Mouse (Mus musculus): ENCODE results near the gene Ssr1. TPM values are rescaled to one million over a fixed set of nuclear protein-coding genes. Genes with fewer than 3 reads are reported as not detected.

The Ssr1 gene
- polyA plus RNA-seq, 1 experiment, result 89.8 TPM

- peaks cover 25% of the 10 kb centered on the region for H3K4me1 ChIP-seq (ENCODE audit: control insufficient read depth, insufficient read depth, low read length)
- H3K27ac ChIP-seq (ENCODE audit: insufficient read depth, low read depth, low read length), result peak overlapping the region; percentile 91
- peak overlapping the region; percentile 29 for H3K4me3 ChIP-seq (ENCODE audit: insufficient read depth, low read length)
- TF ChIP-seq POLR2A (IDR thresholded peaks at IDR 0.05; ENCODE audit: borderline replicate concordance, low read depth, low read length) (no peak), CTCF (IDR thresholded peaks at IDR 0.05; ENCODE audit: low read depth, low read length) (no peak)
Observed at GRCm38 (mm10) chr13:37958498-37959238, 35.3 kb downstream of the Ssr1 start.

GRCm38 (mm10) chr13:37954318-37954717 lies 39.7 kb downstream of the Ssr1 start:
- H3K4me3 ChIP-seq (ENCODE audit: insufficient read depth, low read length), result no peak overlapping the region
- H3K4me1 ChIP-seq (ENCODE audit: control insufficient read depth, insufficient read depth, low read length), result peaks cover 16% of the 10 kb centered on the region
- peak overlapping the region; percentile 23; the same call in 1 of the 2 replicates for H3K27ac ChIP-seq (ENCODE audit: insufficient read depth, low read depth, low read length)
- TF ChIP-seq CTCF (IDR thresholded peaks at IDR 0.05; ENCODE audit: low read depth, low read length) (no peak), POLR2A (IDR thresholded peaks at IDR 0.05; ENCODE audit: borderline replicate concordance, low read depth, low read length) (no peak)

GRCm38 (mm10) chr13:37952981-37953380 lies 41.0 kb downstream of the Ssr1 start:
- H3K4me3 ChIP-seq (ENCODE audit: insufficient read depth, low read length), result no peak overlapping the region
- H3K4me1 ChIP-seq (ENCODE audit: control insufficient read depth, insufficient read depth, low read length), result peaks cover 9% of the 10 kb centered on the region
- no peak for TF ChIP-seq CTCF (IDR thresholded peaks at IDR 0.05; ENCODE audit: low read depth, low read length)
- no peak for TF ChIP-seq POLR2A (IDR thresholded peaks at IDR 0.05; ENCODE audit: borderline replicate concordance, low read depth, low read length)

GRCm38 (mm10) chr13:37946734-37947133 lies 47.3 kb downstream of the Ssr1 start:
- Histone ChIP-seq H3K27ac (ENCODE audit: insufficient read depth, low read depth, low read length) (no peak overlapping the region), H3K4me1 (ENCODE audit: control insufficient read depth, insufficient read depth, low read length) (0 out of 2 replicates have a peak, but pooled peaks cover 4% of the 10 kb centered on the region), H3K4me3 (ENCODE audit: insufficient read depth, low read length) (no peak overlapping the region)
- TF ChIP-seq CTCF (IDR thresholded peaks at IDR 0.05; ENCODE audit: low read depth, low read length) (peak; percentile 74), POLR2A (IDR thresholded peaks at IDR 0.05; ENCODE audit: borderline replicate concordance, low read depth, low read length) (no peak)

More at GRCm38 (mm10) chr13:37952981-37953380, 41.0 kb downstream of the Ssr1 start:
- H3K27ac ChIP-seq (ENCODE audit: insufficient read depth, low read depth, low read length), result no peak overlapping the region

DNA sequence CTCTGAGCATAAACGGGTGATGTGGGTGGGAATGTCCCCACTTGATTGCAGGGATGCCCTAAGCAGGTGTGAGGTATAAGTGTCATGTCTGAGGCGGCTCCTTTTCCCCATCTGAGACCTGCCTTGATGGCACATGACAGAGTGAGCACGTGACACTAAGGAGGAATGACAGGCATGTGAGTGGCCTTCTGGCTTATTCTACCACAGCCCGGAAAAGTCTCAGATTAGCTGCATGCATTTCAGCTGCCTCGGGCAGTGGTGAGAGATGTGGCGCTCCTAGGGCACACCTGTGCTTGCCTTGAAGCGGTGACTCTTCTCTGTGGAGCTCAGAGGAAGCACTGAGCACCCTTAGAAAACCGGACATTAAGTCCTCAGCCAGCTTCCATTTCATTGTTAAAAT lies 48.6 kb downstream of the Ssr1 start:
- no peak overlapping the region for H3K4me3 ChIP-seq (ENCODE audit: insufficient read depth, low read length)
- TF ChIP-seq POLR2A (IDR thresholded peaks at IDR 0.05; ENCODE audit: borderline replicate concordance, low read depth, low read length) (no peak), CTCF (IDR thresholded peaks at IDR 0.05; ENCODE audit: low read depth, low read length) (no peak)
- 0 out of 2 replicates have a peak, but pooled peaks cover 4% of the 10 kb centered on the region for H3K4me1 ChIP-seq (ENCODE audit: control insufficient read depth, insufficient read depth, low read length)
- no peak overlapping the region for H3K27ac ChIP-seq (ENCODE audit: insufficient read depth, low read depth, low read length)

DNA sequence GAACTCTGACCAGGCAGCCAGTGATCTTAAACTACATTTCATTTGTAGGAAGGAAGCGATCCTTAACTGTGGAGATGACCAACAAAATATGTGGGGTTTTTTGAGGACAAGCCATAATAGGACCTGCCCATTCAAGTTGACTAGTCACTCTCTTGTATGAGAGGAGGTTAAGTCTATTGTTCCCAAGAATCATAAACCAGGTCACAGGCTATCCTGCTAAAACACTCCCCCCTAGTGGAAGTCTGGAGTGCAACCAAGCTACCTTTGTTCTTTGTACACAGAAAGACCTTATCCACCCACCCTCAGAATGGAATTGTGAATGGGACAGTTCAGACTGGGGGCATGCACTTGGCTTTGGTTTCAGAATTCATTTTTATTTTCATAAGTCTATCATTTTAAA lies 49.7 kb downstream of the Ssr1 start:
- no peak overlapping the region for H3K4me3 ChIP-seq (ENCODE audit: insufficient read depth, low read length)
- H3K4me1 ChIP-seq (ENCODE audit: control insufficient read depth, insufficient read depth, low read length), result 0 out of 2 replicates have a peak, but pooled peaks cover 4% of the 10 kb centered on the region
- H3K27ac ChIP-seq (ENCODE audit: insufficient read depth, low read depth, low read length), result no peak overlapping the region
- TF ChIP-seq POLR2A (IDR thresholded peaks at IDR 0.05; ENCODE audit: borderline replicate concordance, low read depth, low read length), result no peak
- TF ChIP-seq CTCF (IDR thresholded peaks at IDR 0.05; ENCODE audit: low read depth, low read length), result no peak

- H3K4me3 ChIP-seq (ENCODE audit: insufficient read depth, low read length), result no peak overlapping the region
- no peak overlapping the region for H3K27ac ChIP-seq (ENCODE audit: insufficient read depth, low read depth, low read length)
- TF ChIP-seq CTCF (IDR thresholded peaks at IDR 0.05; ENCODE audit: low read depth, low read length) (no peak), POLR2A (IDR thresholded peaks at IDR 0.05; ENCODE audit: borderline replicate concordance, low read depth, low read length) (no peak)
- H3K4me1 ChIP-seq (ENCODE audit: control insufficient read depth, insufficient read depth, low read length), result 0 out of 2 replicates have a peak, but pooled peaks cover 4% of the 10 kb centered on the region
Observed at GRCm38 (mm10) chr13:37943466-37943865, 50.6 kb downstream of the Ssr1 start.

DNA sequence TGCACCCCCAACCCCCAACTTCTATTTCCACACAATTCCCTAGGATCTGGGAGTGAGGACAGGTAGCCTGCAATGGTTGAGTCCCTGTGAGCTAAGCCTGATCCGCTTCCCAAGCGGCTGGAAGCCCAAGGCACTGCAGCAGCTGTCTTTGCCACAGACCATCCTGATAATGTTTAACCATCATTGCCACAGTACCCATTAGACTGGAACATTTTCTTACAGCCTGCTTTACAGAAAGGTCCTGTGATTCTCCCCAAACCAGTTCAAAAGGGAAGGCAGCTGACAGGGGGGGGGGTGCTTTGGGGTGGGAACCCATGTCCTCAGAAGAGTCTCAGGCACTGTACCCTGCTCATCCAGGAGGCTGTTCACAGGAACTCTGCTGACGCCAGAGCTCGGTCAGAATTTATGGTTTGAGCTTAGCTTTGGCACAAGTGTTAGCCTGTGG lies 51.1 kb downstream of the Ssr1 start:
- Histone ChIP-seq H3K27ac (ENCODE audit: insufficient read depth, low read depth, low read length) (no peak overlapping the region), H3K4me3 (ENCODE audit: insufficient read depth, low read length) (no peak overlapping the region), H3K4me1 (ENCODE audit: control insufficient read depth, insufficient read depth, low read length) (0 out of 2 replicates have a peak, but pooled peaks cover 4% of the 10 kb centered on the region)
- TF ChIP-seq CTCF (IDR thresholded peaks at IDR 0.05; ENCODE audit: low read depth, low read length) (no peak), POLR2A (IDR thresholded peaks at IDR 0.05; ENCODE audit: borderline replicate concordance, low read depth, low read length) (no peak)

DNA sequence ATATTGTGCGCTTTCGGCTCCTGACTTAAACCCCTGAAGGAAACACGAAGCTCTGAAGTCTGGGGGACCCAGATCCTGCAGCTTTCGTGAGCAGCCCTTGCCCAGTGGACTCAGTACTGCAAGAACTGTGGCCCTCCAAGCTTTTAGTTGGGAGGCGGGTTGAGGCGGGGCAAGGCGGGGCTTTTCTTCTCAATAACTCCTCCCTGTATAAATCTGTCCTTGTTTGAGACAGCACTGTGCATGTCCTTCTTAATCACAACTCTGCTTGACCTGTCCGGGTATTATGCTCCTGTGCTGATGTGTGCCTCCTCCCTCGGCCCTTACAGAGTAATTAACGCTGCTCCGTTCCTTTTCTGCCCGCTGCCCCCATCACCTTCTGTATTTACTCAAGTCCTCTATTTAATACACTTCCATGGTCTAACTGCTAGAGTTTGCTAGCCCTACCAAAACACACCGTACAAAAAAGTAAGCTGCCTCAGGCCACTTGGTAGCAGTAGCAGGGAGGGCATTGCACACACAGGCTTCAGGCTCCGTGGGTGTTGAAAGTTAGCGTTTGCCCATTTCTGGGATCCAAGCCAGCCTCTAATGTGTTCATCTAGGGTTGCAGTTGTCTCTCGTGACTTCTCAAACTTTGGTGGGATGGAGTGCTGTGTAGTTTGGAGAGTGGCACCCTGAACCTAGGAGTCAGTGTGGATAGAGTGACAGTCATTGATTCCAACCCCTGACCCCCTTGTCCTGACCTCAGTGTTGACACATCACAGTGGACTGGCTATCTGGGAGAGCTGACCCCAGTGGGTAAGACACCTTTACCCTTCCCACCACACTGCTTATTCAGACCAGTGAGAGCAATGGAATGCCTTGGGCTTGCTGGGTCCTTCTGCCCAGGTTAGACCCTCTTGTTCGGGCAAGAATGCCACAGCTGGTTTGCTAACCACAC lies 51.8 kb downstream of the Ssr1 start:
- Histone ChIP-seq H3K27ac (ENCODE audit: insufficient read depth, low read depth, low read length) (no peak overlapping the region), H3K4me1 (ENCODE audit: control insufficient read depth, insufficient read depth, low read length) (0 out of 2 replicates have a peak, but pooled peaks cover 4% of the 10 kb centered on the region), H3K4me3 (ENCODE audit: insufficient read depth, low read length) (no peak overlapping the region)
- TF ChIP-seq POLR2A (IDR thresholded peaks at IDR 0.05; ENCODE audit: borderline replicate concordance, low read depth, low read length) (no peak), CTCF (IDR thresholded peaks at IDR 0.05; ENCODE audit: low read depth, low read length) (no peak)
